Mouse (Mus musculus) cerebellum, postnatal 4 days (tissue): ENCODE measurements around the gene Cenpn.

Source experiments
- DNase-seq, 2 experiments: peaks; one replicate each; pipeline ENCODE4 v3.0.0; 2022; ENCODE audit warnings: low spot score in 2 of 2, mixed read lengths in 1 of 2

The Cenpn gene

GRCm38 (mm10) chr8:116942284-116943058, 20.9 kb downstream of the Cenpn start:
- DNase-seq, result no peak

- DNase-seq, result peak; percentile 78 to 91
These were observed 21.6 kb downstream of the Cenpn start, which contains the start of gene Atmin for GRCm38 (mm10) chr8:116943161-116943554. Atmin (plus strand) TSS chr8:116943393.

- DNase-seq, result no peak
These were observed 22.2 kb downstream of the Cenpn start for GRCm38 (mm10) chr8:116943555-116944384.

DNA sequence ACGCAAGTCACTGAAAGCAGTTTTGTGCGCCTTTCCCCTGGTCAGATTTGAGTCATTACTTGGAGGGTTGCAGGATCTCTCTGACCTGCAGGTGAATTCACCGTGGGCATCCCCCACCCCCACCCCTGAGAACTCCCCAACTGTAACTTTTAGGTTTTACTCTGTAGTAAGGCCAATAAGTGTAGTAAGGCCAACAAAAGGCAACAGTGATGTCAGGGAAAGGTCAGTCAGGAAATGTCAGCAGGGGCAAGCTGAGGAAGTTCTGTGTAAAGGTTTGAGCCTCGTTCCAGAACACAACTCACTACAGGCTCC, 22.8 kb downstream of the Cenpn start:
- DNase-seq, result no peak

GRCm38 (mm10) chr8:116945169-116945910, 23.8 kb downstream of the Cenpn start:
- no peak for DNase-seq

DNA sequence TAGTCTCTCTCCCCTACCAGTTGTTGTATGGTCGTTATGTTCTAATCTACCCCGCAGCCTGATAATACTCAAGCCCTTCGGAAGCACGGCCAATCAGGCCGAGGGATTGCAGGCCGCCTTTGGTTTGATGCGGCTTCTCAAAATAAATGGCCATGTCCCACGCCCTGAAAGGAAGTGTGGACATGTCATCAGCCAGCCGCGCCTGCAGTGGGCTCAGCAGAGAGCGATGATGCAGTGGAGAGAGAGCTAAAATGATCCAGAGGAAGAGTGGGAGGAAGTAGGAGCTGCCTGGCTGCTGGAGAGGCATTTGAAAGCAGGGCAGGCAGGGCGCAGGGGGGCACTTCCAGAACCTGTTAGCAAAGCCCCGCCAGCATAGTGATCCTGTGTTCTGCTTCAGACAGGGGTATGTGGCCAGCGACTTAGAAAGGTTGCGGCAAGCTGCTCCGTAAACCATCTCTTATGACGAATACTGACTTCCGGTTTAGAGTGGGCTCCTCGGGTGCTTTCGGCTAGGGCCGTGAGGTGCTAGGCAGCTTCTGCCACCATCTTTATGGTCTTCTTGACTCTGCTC, 24.8 kb downstream of the Cenpn start:
- DNase-seq, result no peak

DNA sequence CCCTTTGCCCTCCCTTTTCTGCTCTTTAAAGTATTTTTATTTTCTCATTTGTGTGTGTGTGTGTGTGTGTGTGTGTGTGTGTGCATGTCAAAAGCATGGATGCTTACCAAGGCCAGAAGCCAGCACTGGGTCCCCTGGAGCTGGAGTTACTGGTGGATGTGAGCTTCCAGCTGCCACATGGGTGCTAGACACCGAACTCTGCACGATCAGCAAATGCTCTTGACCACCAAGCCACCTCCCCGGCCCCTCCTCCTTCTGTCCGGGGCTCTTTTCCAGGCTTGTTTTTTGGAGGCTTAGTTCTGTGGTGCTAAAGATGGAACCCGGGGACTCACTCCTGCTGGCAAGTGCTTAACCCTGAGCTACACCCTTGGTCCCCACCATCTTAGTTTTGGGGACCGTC, 25.3 kb downstream of the Cenpn start:
- no peak for DNase-seq

DNA sequence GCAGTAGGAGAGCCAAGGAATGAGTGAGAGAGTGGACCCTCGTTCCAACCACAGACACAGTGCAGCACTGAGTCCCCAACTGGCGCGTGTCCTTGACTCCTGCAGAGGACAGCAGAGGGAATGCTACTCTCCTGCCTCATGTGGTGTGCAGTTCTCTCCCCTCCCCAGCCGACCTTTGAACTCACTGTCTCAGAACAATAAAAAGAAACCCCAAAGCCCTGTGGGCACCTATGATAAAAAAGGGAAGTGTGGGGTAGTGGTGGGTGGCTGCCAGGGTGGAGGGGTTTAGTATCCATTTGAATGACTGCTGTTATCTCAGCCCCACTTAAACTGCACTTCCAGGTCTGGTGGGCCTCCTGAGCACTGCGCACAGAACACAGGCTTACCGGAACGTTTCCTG, 26.1 kb downstream of the Cenpn start:
- DNase-seq, result no peak

- no peak for DNase-seq
These were observed 29.8 kb downstream of the Cenpn start for GRCm38 (mm10) chr8:116951369-116951768.

- no peak for DNase-seq
These were observed 30.2 kb downstream of the Cenpn start for GRCm38 (mm10) chr8:116951778-116952177.

GRCm38 (mm10) chr8:116952428-116952827, 30.9 kb downstream of the Cenpn start:
- DNase-seq, result no peak

DNA sequence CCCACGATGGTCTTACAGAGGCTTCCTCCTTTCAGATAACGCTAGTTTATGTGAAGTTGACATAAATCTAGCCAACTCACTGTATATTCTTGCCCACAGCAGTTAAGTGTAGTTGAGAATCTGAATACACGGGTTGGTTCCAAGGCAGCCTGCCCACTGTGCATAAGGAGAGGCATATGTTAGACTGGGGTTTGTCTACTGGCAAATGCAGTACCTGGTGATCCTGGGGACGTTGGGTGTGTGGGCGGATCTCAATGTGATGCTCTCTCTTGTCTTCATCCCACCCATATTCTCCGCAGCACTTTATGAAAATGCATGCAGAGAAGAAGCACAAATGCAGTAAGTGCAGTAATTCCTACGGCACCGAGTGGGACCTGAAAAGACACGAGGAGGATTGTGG, 32.9 kb downstream of the Cenpn start:
- DNase-seq, result no peak

DNA sequence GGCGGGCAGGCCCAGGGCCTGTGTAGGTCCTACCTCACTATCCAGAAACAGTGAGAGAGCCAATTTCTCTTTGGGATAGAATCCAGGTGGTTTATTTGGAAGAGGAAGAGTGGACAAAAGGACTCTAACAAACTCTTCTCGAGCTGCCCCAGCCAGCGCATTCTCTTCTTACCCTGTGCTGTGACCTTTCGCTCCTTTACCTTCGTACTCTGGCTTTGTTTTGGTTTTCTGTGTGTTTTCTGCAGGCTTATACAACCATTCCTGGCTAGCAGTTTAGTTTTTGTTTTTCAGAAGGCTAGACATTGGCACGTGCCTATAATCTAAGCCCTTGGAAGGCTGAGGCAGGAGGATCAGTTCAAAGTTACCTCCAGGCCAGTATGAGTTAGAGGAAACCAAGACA, 48.0 kb downstream of the Cenpn start:
- DNase-seq, result no peak

DNA sequence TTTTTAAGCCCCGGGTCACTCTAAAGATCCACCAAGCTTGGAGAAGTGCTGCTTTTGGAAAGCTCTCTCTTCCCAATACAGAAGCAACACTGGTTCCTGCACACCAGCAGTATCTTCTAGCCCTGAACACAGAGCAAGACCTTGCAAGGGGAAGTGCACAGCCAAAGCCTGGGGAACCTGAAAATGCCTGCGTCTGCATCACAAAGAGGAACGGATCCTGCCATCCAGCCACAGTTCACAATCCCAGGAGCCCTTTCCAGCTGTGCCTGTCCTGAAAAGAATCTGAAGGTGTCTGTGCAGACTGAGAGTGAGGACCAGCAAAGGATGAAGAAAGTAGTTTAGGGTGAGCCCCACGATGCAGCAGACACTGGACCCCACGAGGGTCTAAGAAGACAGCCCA, 53.5 kb downstream of the Cenpn start:
- no peak for DNase-seq

- DNase-seq, result no peak
These were observed 54.1 kb downstream of the Cenpn start for GRCm38 (mm10) chr8:116975606-116976005.

DNA sequence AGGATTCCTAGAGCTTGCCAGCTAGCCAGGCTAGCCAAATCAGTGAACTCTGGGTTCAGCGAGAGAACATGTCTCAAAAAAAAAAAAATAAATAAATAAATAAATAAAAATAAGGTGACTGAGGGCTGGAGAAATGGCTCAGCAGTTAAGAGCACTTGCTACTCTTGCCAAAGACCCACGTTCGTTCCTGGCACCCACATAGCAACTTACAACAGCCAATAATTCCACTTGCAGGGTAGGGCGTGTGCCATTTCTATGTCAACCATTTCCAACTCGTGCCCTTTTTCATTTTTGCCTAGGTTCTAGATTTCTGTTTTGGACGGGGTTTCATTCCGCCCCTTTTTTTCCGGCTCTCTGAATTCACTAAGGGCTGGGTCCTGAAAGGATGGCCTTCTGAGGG, 56.5 kb downstream of the Cenpn start:
- no peak for DNase-seq

DNA sequence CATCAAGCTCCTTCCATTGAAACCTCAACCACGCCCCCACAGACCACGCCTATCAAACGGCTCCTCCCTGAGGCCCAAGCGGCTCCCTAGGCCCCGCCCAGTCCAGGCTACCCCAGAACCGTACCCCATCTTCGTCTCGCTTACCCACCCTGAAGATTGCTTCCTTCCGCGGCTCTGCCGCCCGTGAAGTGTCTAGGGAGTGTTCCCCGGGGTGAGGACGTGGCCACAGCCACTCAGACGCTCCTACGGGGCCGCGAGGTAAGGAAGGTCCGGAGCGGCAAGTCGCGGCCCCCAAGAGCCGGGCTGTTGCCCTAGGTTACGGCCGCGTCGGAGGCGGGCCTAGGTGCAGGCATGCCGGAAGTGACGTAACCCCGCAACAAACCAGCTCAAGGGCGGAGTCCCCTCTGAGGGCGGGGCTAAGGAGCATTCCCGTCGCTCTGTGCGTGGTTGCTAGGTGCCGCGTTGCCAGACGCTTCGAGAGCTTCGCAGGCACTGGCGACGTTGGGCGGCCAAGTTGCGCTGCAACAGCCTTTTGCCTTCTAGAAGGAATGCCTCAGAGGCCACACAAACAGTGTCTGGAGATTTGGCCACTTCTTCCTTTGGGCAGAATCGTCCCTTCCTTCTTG, 57.2 kb downstream of the Cenpn start, which contains the start of gene 1700030J22Rik:
Gene 1700030J22Rik, minus strand, starts transcription at position 329 of the 626 bp plus-strand sequence.
- DNase-seq, result peak; percentile 94 to 96

- DNase-seq, result peak in 1 of 2 experiments; percentile 42
These were observed 58.6 kb downstream of the Cenpn start for GRCm38 (mm10) chr8:116980117-116980516.

DNA sequence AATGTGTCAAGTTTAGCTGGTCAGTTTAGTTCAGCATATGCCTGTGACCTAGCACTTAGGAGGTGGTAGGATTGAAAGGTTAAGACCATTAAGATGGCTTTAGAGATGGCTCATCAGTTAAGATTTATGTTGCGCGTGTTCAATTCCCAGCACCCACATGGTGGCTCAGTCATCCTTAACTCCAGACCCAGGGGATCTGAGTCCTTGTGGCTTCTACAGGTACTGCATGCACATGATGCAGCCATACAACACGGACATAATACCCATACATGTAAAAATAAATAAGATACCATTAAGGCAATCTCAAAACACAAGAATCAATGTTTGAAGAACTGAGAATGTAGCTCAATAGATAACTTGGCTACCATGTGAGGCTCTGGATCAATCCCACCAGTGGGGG, 68.3 kb downstream of the Cenpn start:
- DNase-seq, result no peak
